Mouse (Mus musculus) regulatory T cell (primary cell): ENCODE measurements around the gene Aph1a.
"Not testable (repeated sequence)": the region's sequence is repeated elsewhere in the genome, so short reads cannot be mapped to it uniquely, and the experiment has no call there.

Experiments
- in situ Hi-C: fragments of 300-600 bp; cut with MboI, MseI; formaldehyde crosslinking; loops from one replicate; pipeline ENCODE4 v1.15.1; 2025; ENCODE audit warnings: high pct_unique_total_duplicates

Aph1a gene

GRCm38 (mm10) chr3:95893606-95894316 lies at the start of gene Aph1a:
TSS of gene Aph1a (plus strand) at chr3:95893969.
- in situ Hi-C loops = not testable (repeated sequence)

- in situ Hi-C loops = no loop called here
Observed at GRCm38 (mm10) chr3:95850611-95851010, 43.2 kb upstream of the Aph1a start.

- in situ Hi-C loops = no loop called here
Observed at GRCm38 (mm10) chr3:95851317-95851716, 42.5 kb upstream of the Aph1a start.

- in situ Hi-C loops = no loop called here
Observed at GRCm38 (mm10) chr3:95855502-95856089, 38.2 kb upstream of the Aph1a start, which contains the start of gene Prpf3. TSS of gene Prpf3 (minus strand) at chr3:95855885.

- in situ Hi-C loops = no loop called here
Observed at GRCm38 (mm10) chr3:95856115-95856514, 37.7 kb upstream of the Aph1a start.

GRCm38 (mm10) chr3:95857050-95857449 lies 36.7 kb upstream of the Aph1a start:
- in situ Hi-C loops = not testable (repeated sequence)

GRCm38 (mm10) chr3:95858278-95858677 lies 35.5 kb upstream of the Aph1a start:
- in situ Hi-C loops = not testable (repeated sequence)

GRCm38 (mm10) chr3:95860323-95860722 lies 33.4 kb upstream of the Aph1a start:
- in situ Hi-C loops = no loop called here

- in situ Hi-C loops = no loop called here
Observed at GRCm38 (mm10) chr3:95861216-95861615, 32.6 kb upstream of the Aph1a start.

GRCm38 (mm10) chr3:95861796-95862195 lies 32.0 kb upstream of the Aph1a start:
- in situ Hi-C loops = no loop called here

- in situ Hi-C loops = no loop called here
Observed at GRCm38 (mm10) chr3:95863578-95863977, 30.2 kb upstream of the Aph1a start.

GRCm38 (mm10) chr3:95865050-95865449 lies 28.7 kb upstream of the Aph1a start:
- in situ Hi-C loops = loop anchor here (5.0 kb wide), 2 partner anchors 37 to 87 kb away; partner anchors contain the start of gene Car14

- in situ Hi-C loops = loop anchor here (5.0 kb wide), 2 partner anchors 37 to 87 kb away; partner anchors contain the start of gene Car14
Observed at GRCm38 (mm10) chr3:95865571-95865970, 28.2 kb upstream of the Aph1a start.

- in situ Hi-C loops = loop anchor here (5.0 kb wide), 2 partner anchors 36 to 86 kb away; partner anchors contain the start of gene Car14
Observed at GRCm38 (mm10) chr3:95866071-95866470, 27.7 kb upstream of the Aph1a start.

- in situ Hi-C loops = loop anchor here (5.0 kb wide), 2 partner anchors 35 to 85 kb away; partner anchors contain the start of gene Car14
Observed at GRCm38 (mm10) chr3:95867408-95867807, 26.4 kb upstream of the Aph1a start.

- in situ Hi-C loops = no loop called here
Observed at GRCm38 (mm10) chr3:95870976-95871375, 22.8 kb upstream of the Aph1a start.

GRCm38 (mm10) chr3:95871392-95871867 lies 22.3 kb upstream of the Aph1a start, which contains the start of gene Mrps21:
TSS of gene Mrps21 (minus strand) at chr3:95871519.
- in situ Hi-C loops = no loop called here

- in situ Hi-C loops = no loop called here
Observed at GRCm38 (mm10) chr3:95872048-95872447, 21.7 kb upstream of the Aph1a start.

GRCm38 (mm10) chr3:95879063-95879462 lies 14.7 kb upstream of the Aph1a start:
- in situ Hi-C loops = no loop called here

GRCm38 (mm10) chr3:95881979-95882815 lies 11.6 kb upstream of the Aph1a start, which contains the start of gene Ciart:
TSS of gene Ciart (minus strand) at chr3:95882251.
- in situ Hi-C loops = no loop called here

- in situ Hi-C loops = no loop called here
Observed at GRCm38 (mm10) chr3:95882816-95883425, 10.8 kb upstream of the Aph1a start.
